ENCODE assay signal across 8 mouse cellular contexts in the genomic region with DNA sequence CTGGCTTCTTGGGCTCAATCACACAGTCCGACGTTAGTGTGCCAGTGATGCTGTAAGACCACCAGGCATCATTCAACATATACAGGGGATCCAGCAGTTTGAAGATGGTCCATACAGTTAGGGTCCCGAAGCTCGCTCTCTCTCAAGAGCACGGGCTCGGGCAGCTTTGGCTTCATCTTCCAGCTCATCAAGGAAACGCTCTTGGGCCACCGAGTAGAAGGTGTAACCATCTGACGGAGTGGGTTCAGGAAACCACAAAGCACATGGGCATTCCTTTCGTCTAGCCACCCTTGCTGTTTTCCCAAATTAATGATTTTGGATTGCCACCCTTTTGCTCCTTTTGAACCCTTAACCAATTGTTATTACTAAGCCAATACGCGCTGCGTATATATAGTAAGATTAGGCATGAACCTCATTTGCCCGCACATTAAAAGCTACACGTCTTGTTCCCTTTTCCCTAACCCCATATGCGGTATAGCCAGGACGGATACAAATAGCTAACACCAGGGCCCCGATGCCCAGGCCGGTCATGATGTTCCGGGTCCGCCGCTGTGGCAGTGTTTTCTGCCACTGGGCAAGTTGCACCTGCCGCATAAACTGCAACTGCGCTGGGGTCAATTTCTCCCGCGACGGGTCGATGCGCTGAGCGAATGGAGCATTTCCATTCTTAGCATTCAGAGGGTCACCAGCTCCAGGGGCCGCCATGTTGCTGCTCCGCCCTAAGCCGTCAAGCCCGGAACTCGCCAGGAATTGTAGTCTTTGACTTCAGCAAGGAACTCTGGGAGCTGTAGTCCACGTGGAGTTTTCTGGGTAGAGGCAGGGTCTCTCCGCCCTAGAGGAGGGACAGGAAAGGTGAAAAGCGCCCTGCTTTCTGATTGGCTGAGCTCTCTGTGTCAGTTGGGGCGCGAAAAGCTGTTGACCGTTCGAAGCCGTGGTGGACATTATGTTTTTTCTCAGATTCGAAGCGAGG. TPM values are rescaled to one million over a fixed set of nuclear protein-coding genes. Genes with fewer than 3 reads are reported as not detected.
DNase-seq lines count a peak whose midpoint lies in the region; ATAC-seq lines count a peak whose summit lies in the region.

TSS of gene Cntd1 (plus strand) at position 790 of the 970 bp plus-strand sequence.
TSS of gene Coa3 (minus strand) at position 892 of the 970 bp plus-strand sequence.

- DNase-seq in adrenal gland, adult 2 months: peak; percentile 90
- peak; percentile 97 for DNase-seq in embryo, embryonic 10.5 days (ENCODE audit: low spot score)
- peak; percentile 82 for DNase-seq in gastrocnemius, postnatal 14 days
- DNase-seq in left cerebral cortex, adult 9 months (ENCODE audit: low spot score in 2 of 2): peak; percentile 69 to 86
- DNase-seq in right cerebral cortex, postnatal 10 days (ENCODE audit: low spot score in 2 of 2): peak; percentile 92 to 94
- peak; percentile 77 to 85 for DNase-seq in urinary bladder, postnatal 36 days (ENCODE audit: low spot score in 2 of 2)

- H3K27me3 ChIP-seq in megakaryocyte, embryonic 14.5 days (replicated peaks): peaks cover 9% of the 10 kb centered on the region

- peaks cover 28% of the 10 kb centered on the region for H3K36me3 ChIP-seq in megakaryocyte, embryonic 14.5 days (replicated peaks; ENCODE audit: low read length)

- H3K4me3 ChIP-seq in megakaryocyte, embryonic 14.5 days (replicated peaks): peak within 1 kb of the TSS; percentile 98

- peaks cover 55% of the 10 kb centered on the region for H3K4me1 ChIP-seq in megakaryocyte, embryonic 14.5 days

- no peaks in the 10 kb centered on the region for H3K9me3 ChIP-seq in megakaryocyte, embryonic 14.5 days

- peak; percentile 99 for ATAC-seq in inflammation-experienced regulatory T-cells, adult 6 months

- intact Hi-C loops in gastrocnemius, postnatal 14 days (cut with DNase I; ENCODE audit: low total_unique reads): no loop called here

RNA-seq across cellular contexts. Expression of gene Cntd1, which starts in this region (rescaled TPM):
- total RNA-seq in adrenal gland, adult 2 months (2021): under 1 TPM; 0.32 to 0.38 TPM
- 0.06 and 0.11 TPM in 2 replicates for polyA plus RNA-seq in adrenal gland, adult 2 months (2012; rRNA removed)
- under 1 TPM; 0.13 to 0.21 TPM for total RNA-seq in gastrocnemius, postnatal 14 days (2021)
- polyA plus RNA-seq in inflammation-experienced regulatory T-cells, adult 6 months (2017; shearing (Covaris generic)): 1 to 10 TPM in 1 of 3 experiments, under 1 TPM in 2; 0.63 to 1.2 (median 0.71) TPM
- polyA plus RNA-seq in megakaryocyte, embryonic 14.5 days (2012; ENCODE audit: insufficient read depth, low replicate concordance): not detected in 2 replicates

RNA-seq across cellular contexts. Expression of gene Coa3, which starts in this region (rescaled TPM):
- total RNA-seq in adrenal gland, adult 2 months (2021): 10 to 100 TPM; 68.3 to 84.3 TPM
- 380 and 465 TPM in 2 replicates for polyA plus RNA-seq in adrenal gland, adult 2 months (2012; rRNA removed)
- total RNA-seq in gastrocnemius, postnatal 14 days (2021): 10 to 100 TPM; 70.0 to 73.4 TPM
- polyA plus RNA-seq in inflammation-experienced regulatory T-cells, adult 6 months (2017; shearing (Covaris generic)): 100 to 1,000 TPM; 129 to 132 (median 131) TPM
- polyA plus RNA-seq in megakaryocyte, embryonic 14.5 days (2012; ENCODE audit: insufficient read depth, low replicate concordance): 9.9 and 21.1 TPM in 2 replicates

Comparison
In these comparisons a context has a peak if more than half of its experiments do, and no peak if none do; other contexts are left out.
1. Peak in every context shown above with its lines: DNase-seq, ATAC-seq and H3K4me3 ChIP-seq.